Mouse (Mus musculus): ENCODE results near the gene Tmc5.

- TF ChIP-seq CTCF (IDR thresholded peaks at IDR 0.05; ENCODE audit: extremely low read depth, insufficient read depth, insufficient read length, insufficient replicate concordance) (no peak), POLR2A (IDR thresholded peaks at IDR 0.05; ENCODE audit: low read depth, low read length) (no peak)
Observed at GRCm38 (mm10) chr7:118706051-118706450, 109.0 kb downstream of the Tmc5 start.
